Mouse (Mus musculus) monocyte, adult 2 months (primary cell): ENCODE results near the gene Tnnc1.

Source experiments
- DNase-seq, 2 experiments: peaks; one replicate each; pipeline ENCODE4 v3.0.0; 2022; ENCODE audit warnings: low spot score in 2 of 2, low read depth in 1 of 2

The Tnnc1 gene

GRCm38 (mm10) chr14:31251626-31252025, 43.5 kb downstream of the Tnnc1 start:
- no peak for DNase-seq

GRCm38 (mm10) chr14:31252091-31252490, 44.0 kb downstream of the Tnnc1 start:
- no peak for DNase-seq

GRCm38 (mm10) chr14:31258476-31259050, 50.5 kb downstream of the Tnnc1 start:
- no peak for DNase-seq

- no peak for DNase-seq
Observed at GRCm38 (mm10) chr14:31260374-31260773, 52.3 kb downstream of the Tnnc1 start.

- no peak for DNase-seq
Observed at GRCm38 (mm10) chr14:31260932-31261331, 52.8 kb downstream of the Tnnc1 start.
